Mouse (Mus musculus) forebrain, embryonic 14.5 days (tissue): ENCODE data around the gene Msl2. TPM values are rescaled to one million over a fixed set of nuclear protein-coding genes. Genes with fewer than 3 reads are reported as not detected.
A peak's percentile ranks its signal among the peaks of the same experiment; 100 is the strongest.

Source experiments
- ATAC-seq: fragments of 200-750 bp; cut with Nextera tagmentation; 2 replicates; pipeline ENCODE4 v1.8.0; 2017; ENCODE audit warnings: mild to moderate bottlenecking, moderate library complexity
- DNase-seq: peaks from one replicate; pipeline ENCODE4 v3.0.0-alpha.2; 2015; ENCODE audit warnings: low spot score
- H3K27ac ChIP-seq: fragments of 300-500 bp; sonication (generic); 2 replicates; pipeline ENCODE4 v1.5.1; 2014; ENCODE audit warnings: low read depth, mild to moderate bottlenecking, control low read depth, low read length, moderate library complexity
- H3K27me3 ChIP-seq: fragments of 300-500 bp; sonication (generic); replicated peaks from 2 replicates; pipeline ENCODE4 v1.6.1; 2014; ENCODE audit warnings: low read length, control low read depth, mixed read lengths; ENCODE audit not compliant: control insufficient read depth, insufficient read depth
- H3K36me3 ChIP-seq: fragments of 300-500 bp; sonication (generic); 2 replicates; pipeline ENCODE4 v1.6.1; 2014; ENCODE audit warnings: low read length, control low read depth; ENCODE audit not compliant: control insufficient read depth, insufficient read depth
- H3K4me1 ChIP-seq: fragments of 300-500 bp; sonication (generic); 2 replicates; pipeline ENCODE4 v1.6.1; 2014; ENCODE audit warnings: antibody characterized with exemption, low read length, control low read depth; ENCODE audit not compliant: control insufficient read depth, insufficient read depth
- H3K4me2 ChIP-seq: fragments of 300-500 bp; sonication (generic); 2 replicates; pipeline ENCODE4 v1.6.1; 2014; ENCODE audit warnings: mild to moderate bottlenecking, control low read depth, low read length
- H3K4me3 ChIP-seq: fragments of 300-500 bp; sonication (generic); 2 replicates; pipeline ENCODE4 v1.5.1; 2014; ENCODE audit warnings: low read depth, low read length, control low read depth
- H3K9ac ChIP-seq: fragments of 300-500 bp; sonication (generic); 2 replicates; pipeline ENCODE4 v1.6.1; 2014; ENCODE audit warnings: mild to moderate bottlenecking, low read length, control low read depth, moderate library complexity
- H3K9me3 ChIP-seq: fragments of 300-500 bp; sonication (generic); replicated peaks from 2 replicates; pipeline ENCODE4 v1.6.1; 2016; ENCODE audit warnings: low read length, control low read depth, mixed read lengths; ENCODE audit not compliant: control insufficient read depth
- WGBS: fragments of 180-500 bp; shearing (Covaris S2); extraction: QIAGEN DNeasy Blood & Tissue Kit; methylation state at CpG from one replicate; pipeline ENCODE4 v1.1.7; 2014; 5-methylcytosine and 5-hydroxymethylcytosine counted together
- polyA plus RNA-seq: library from polyadenylated mRNA; unstranded; fragments of >200 nt; fragmentation: Nextera tagmentation; extraction: Ambion mirVana; gene quantifications from 2 replicates; pipeline ENCODE4 v1.2.1, GENCODE M21; 2014

Msl2 gene
- polyA plus RNA-seq, 1 experiment from 2014 or later, result 6.1 TPM

- no peak for ATAC-seq
- H3K4me1 ChIP-seq, result no peaks in the 10 kb centered on the region
- no peaks in the 10 kb centered on the region for H3K27me3 ChIP-seq
- 0 out of 2 replicates have a peak, but pooled peaks cover 2% of the 10 kb centered on the region for H3K9me3 ChIP-seq
- DNase-seq, result no peak
- H3K4me2 ChIP-seq, result no peak overlapping the region
- no peak overlapping the region for H3K27ac ChIP-seq
- H3K36me3 ChIP-seq, result peaks cover 38% of the 10 kb centered on the region
- 89% methylated on average over 3 of the region's 3 CpGs for WGBS
- no peak overlapping the region for H3K4me3 ChIP-seq
- no peak overlapping the region for H3K9ac ChIP-seq
Observed at GRCm38 (mm10) chr9:101102288-101102687, 28.4 kb downstream of the Msl2 start.

- no peak overlapping the region for H3K4me2 ChIP-seq
- H3K4me3 ChIP-seq, result no peak overlapping the region
- no peak overlapping the region for H3K9ac ChIP-seq
- ATAC-seq (no peak), DNase-seq (no peak)
- no peak overlapping the region for H3K27ac ChIP-seq
- H3K4me1 ChIP-seq, result no peaks in the 10 kb centered on the region
- 86% methylated on average over 11 of the region's 11 CpGs for WGBS
- no peaks in the 10 kb centered on the region for H3K9me3 ChIP-seq
- H3K36me3 ChIP-seq, result peaks cover 43% of the 10 kb centered on the region
- no peaks in the 10 kb centered on the region for H3K27me3 ChIP-seq
Observed at GRCm38 (mm10) chr9:101104931-101105330, 31.0 kb downstream of the Msl2 start.

GRCm38 (mm10) chr9:101105735-101106134, 31.8 kb downstream of the Msl2 start:
- H3K9me3 ChIP-seq, result no peaks in the 10 kb centered on the region
- H3K4me1 ChIP-seq, result no peaks in the 10 kb centered on the region
- H3K27me3 ChIP-seq, result no peaks in the 10 kb centered on the region
- WGBS, result 91% methylated on average over 6 of the region's 6 CpGs
- H3K27ac ChIP-seq, result no peak overlapping the region
- H3K4me2 ChIP-seq, result no peak overlapping the region
- no peak overlapping the region for H3K9ac ChIP-seq
- H3K4me3 ChIP-seq, result no peak overlapping the region
- DNase-seq (no peak), ATAC-seq (no peak)
- H3K36me3 ChIP-seq, result peaks cover 39% of the 10 kb centered on the region

- no peak for DNase-seq
- Histone ChIP-seq H3K4me3 (no peak overlapping the region), H3K9me3 (no peaks in the 10 kb centered on the region), H3K36me3 (peaks cover 23% of the 10 kb centered on the region), H3K27me3 (no peaks in the 10 kb centered on the region), H3K9ac (no peak overlapping the region), H3K27ac (no peak overlapping the region), H3K4me2 (no peak overlapping the region), H3K4me1 (no peaks in the 10 kb centered on the region)
- no peak for ATAC-seq
- WGBS, result 84% methylated on average over 3 of the region's 3 CpGs
Observed at GRCm38 (mm10) chr9:101107386-101107785, 33.5 kb downstream of the Msl2 start.

GRCm38 (mm10) chr9:101110013-101110412, 36.1 kb downstream of the Msl2 start:
- no peak overlapping the region for H3K27ac ChIP-seq
- H3K36me3 ChIP-seq, result peaks cover 19% of the 10 kb centered on the region; the same call in 1 of the 2 replicates
- ATAC-seq (no peak), DNase-seq (peak; percentile 48)
- 68% methylated on average over 3 of the region's 3 CpGs for WGBS
- no peak overlapping the region for H3K4me3 ChIP-seq
- no peaks in the 10 kb centered on the region for H3K27me3 ChIP-seq
- no peaks in the 10 kb centered on the region for H3K4me1 ChIP-seq
- no peaks in the 10 kb centered on the region for H3K9me3 ChIP-seq
- no peak overlapping the region for H3K9ac ChIP-seq
- no peak overlapping the region for H3K4me2 ChIP-seq

GRCm38 (mm10) chr9:101113317-101113716, 39.4 kb downstream of the Msl2 start:
- Histone ChIP-seq H3K4me2 (no peak overlapping the region), H3K36me3 (no peaks in the 10 kb centered on the region), H3K4me3 (no peak overlapping the region), H3K9me3 (no peaks in the 10 kb centered on the region), H3K4me1 (no peaks in the 10 kb centered on the region), H3K27me3 (no peaks in the 10 kb centered on the region), H3K27ac (no peak overlapping the region), H3K9ac (no peak overlapping the region)
- DNase-seq (no peak), ATAC-seq (no peak)
- WGBS, result 91% methylated on average over 4 of the region's 4 CpGs

GRCm38 (mm10) chr9:101114182-101114884, 40.4 kb downstream of the Msl2 start:
- Histone ChIP-seq H3K27me3 (no peaks in the 10 kb centered on the region), H3K36me3 (no peaks in the 10 kb centered on the region), H3K27ac (no peak overlapping the region), H3K9me3 (no peaks in the 10 kb centered on the region), H3K4me2 (no peak overlapping the region), H3K4me3 (no peak overlapping the region), H3K4me1 (no peaks in the 10 kb centered on the region), H3K9ac (no peak overlapping the region)
- 91% methylated on average over 8 of the region's 8 CpGs for WGBS
- DNase-seq (no peak), ATAC-seq (no peak)

GRCm38 (mm10) chr9:101143635-101144034, 69.7 kb downstream of the Msl2 start:
- H3K4me2 ChIP-seq, result no peak overlapping the region
- WGBS, result over 99% methylated on average over 4 of the region's 4 CpGs
- no peak overlapping the region for H3K4me3 ChIP-seq
- no peak overlapping the region for H3K27ac ChIP-seq
- H3K36me3 ChIP-seq, result peaks cover 11% of the 10 kb centered on the region
- DNase-seq (no peak), ATAC-seq (no peak)
- H3K9ac ChIP-seq, result no peak overlapping the region
- H3K9me3 ChIP-seq, result no peaks in the 10 kb centered on the region
- no peaks in the 10 kb centered on the region for H3K27me3 ChIP-seq
- no peaks in the 10 kb centered on the region for H3K4me1 ChIP-seq

GRCm38 (mm10) chr9:101152872-101153271, 79.0 kb downstream of the Msl2 start:
- Histone ChIP-seq H3K9me3 (no peaks in the 10 kb centered on the region), H3K36me3 (no peaks in the 10 kb centered on the region), H3K4me2 (no peak overlapping the region), H3K27ac (no peak overlapping the region), H3K9ac (no peak overlapping the region), H3K27me3 (no peaks in the 10 kb centered on the region), H3K4me3 (no peak overlapping the region), H3K4me1 (no peaks in the 10 kb centered on the region)
- 69% methylated on average over 5 of the region's 5 CpGs for WGBS
- ATAC-seq (no peak), DNase-seq (peak; percentile 39)
